Mouse (Mus musculus) C2C12 (cell line): ENCODE measurements around the gene Scyl1. TPM values are rescaled to one million over a fixed set of nuclear protein-coding genes. Genes with fewer than 3 reads are reported as not detected.

Experiments used
- H3K27me3 ChIP-seq: one replicate; pipeline ENCODE4 v1.6.1; 2011; ENCODE audit not compliant: control insufficient read depth, insufficient read depth, insufficient read length
- H3K36me3 ChIP-seq: one replicate; pipeline ENCODE4 v1.6.1; 2011; ENCODE audit not compliant: control insufficient read depth, insufficient read depth
- H3K4me3 ChIP-seq: one replicate; pipeline ENCODE4 v1.5.1; 2011; ENCODE audit warnings: mild to moderate bottlenecking, control low read depth; ENCODE audit not compliant: poor library complexity, insufficient read depth, severe bottlenecking
- H3K79me2 ChIP-seq: one replicate; pipeline ENCODE4 v1.6.1; 2011; ENCODE audit not compliant: control insufficient read depth, insufficient read depth
- H3K79me3 ChIP-seq: one replicate; pipeline ENCODE4 v1.6.1; 2011; ENCODE audit warnings: low read depth, control low read depth
- H3ac ChIP-seq: one replicate; pipeline ENCODE3; 2011; ENCODE audit warnings: low read depth; ENCODE audit not compliant: control insufficient read depth, insufficient read length
- CEBPB ChIP-seq: IDR thresholded peaks from one replicate; pipeline ENCODE4 v1.6.1; 2011; ENCODE audit warnings: low read depth, mild to moderate bottlenecking, control low read depth, moderate library complexity
- CTCF ChIP-seq: IDR thresholded peaks from one replicate; pipeline ENCODE4 v1.5.1; 2011; ENCODE audit not compliant: control insufficient read depth, insufficient read depth, insufficient read length
- FOSL1 ChIP-seq: IDR thresholded peaks from one replicate; pipeline ENCODE4 v1.8.0; 2011; ENCODE audit warnings: mild to moderate bottlenecking, low read length; ENCODE audit not compliant: poor library complexity, insufficient read depth, severe bottlenecking
- MAX ChIP-seq: IDR thresholded peaks from one replicate; pipeline ENCODE4 v1.6.1; 2011; ENCODE audit warnings: mild to moderate bottlenecking, control low read depth
- MYOD1 ChIP-seq: IDR thresholded peaks from one replicate; pipeline ENCODE4 v1.6.1; 2011; ENCODE audit warnings: low read depth; ENCODE audit not compliant: control insufficient read depth, insufficient read length
- MYOG ChIP-seq: IDR thresholded peaks from one replicate; pipeline ENCODE4 v1.6.1; 2011; ENCODE audit not compliant: control insufficient read depth, insufficient read length; ENCODE audit errors: extremely low read depth
- USF1 ChIP-seq: IDR thresholded peaks from one replicate; pipeline ENCODE4 v1.6.1; 2011; ENCODE audit warnings: low read depth, mild to moderate bottlenecking, control low read depth, moderate library complexity
- long read RNA-seq, 2 experiments: library from polyadenylated mRNA; unstranded; transcript quantifications; one replicate each; pipeline ENCODE4 v2.0.0; 2019 to 2020
- polyA plus RNA-seq: library from polyadenylated mRNA; unstranded; fragments of >200 nt; fragmentation: generic; extraction: Trizol; gene quantifications from one replicate; pipeline ENCODE4 v1.2.1, GENCODE M21; 2012; ENCODE audit warnings: missing spikeins

Gene Scyl1
- 69.6 TPM for polyA plus RNA-seq
- long read RNA-seq, experiment 1, transcript Scyl1-201 (17 exons, 2,586 nt): minor isoform, 6 of 63 reads
- long read RNA-seq, experiment 1, transcript Scyl1-210 (17 exons, 2,731 nt): major isoform, 32 of 63 reads
- long read RNA-seq, experiment 1, partial matches to known transcripts: 13 of 63 reads
- long read RNA-seq, experiment 1, other reads (novel, unspliced or antisense): 8 of 63 reads
- long read RNA-seq, experiment 2, transcript Scyl1-210 (17 exons, 2,731 nt): major isoform, 567 of 760 reads
- long read RNA-seq, experiment 2, transcript Scyl1-203 (16 exons, 2,719 nt): minor isoform, 22 of 760 reads
- long read RNA-seq, experiment 2, transcript Scyl1-209 (17 exons, 2,395 nt): minor isoform, 43 of 760 reads
- long read RNA-seq, experiment 2, transcript Scyl1-201 (17 exons, 2,586 nt): minor isoform, 24 of 760 reads
- long read RNA-seq, experiment 2, partial matches to known transcripts: 29 of 760 reads
- long read RNA-seq, experiment 2, other reads (novel, unspliced or antisense): 75 of 760 reads

- Histone ChIP-seq H3ac (peak within 1 kb of the TSS; percentile 62), H3K79me3 (peaks cover 29% of the 10 kb centered on the region)
Observed at GRCm38 (mm10) chr19:5770925-5771860, at the start of gene Scyl1. TSS of gene Scyl1 (minus strand) at chr19:5771419.

GRCm38 (mm10) chr19:5819549-5819948 is 48.3 kb upstream of the Scyl1 start:
- TF ChIP-seq CEBPB (no peak), MYOG (no peak), FOSL1 (no peak), MAX (no peak)
- no peak overlapping the region for H3ac ChIP-seq
- H3K79me3 ChIP-seq: peaks cover 1% of the 10 kb centered on the region
- peaks cover 5% of the 10 kb centered on the region for H3K79me2 ChIP-seq
- no peak overlapping the region for H3K4me3 ChIP-seq
- peaks cover 32% of the 10 kb centered on the region for H3K36me3 ChIP-seq
- H3K27me3 ChIP-seq: no peaks in the 10 kb centered on the region

More at GRCm38 (mm10) chr19:5770925-5771860, at the start of gene Scyl1:
- Histone ChIP-seq H3K27me3 (no peaks in the 10 kb centered on the region), H3K36me3 (peaks cover 34% of the 10 kb centered on the region), H3K4me3 (peak within 1 kb of the TSS; percentile 74), H3K79me2 (peaks cover 42% of the 10 kb centered on the region)
- TF ChIP-seq USF1 (peak; percentile 89), MYOD1 (no peak)

GRCm38 (mm10) chr19:5818590-5818977 is 47.4 kb upstream of the Scyl1 start:
- Histone ChIP-seq H3K79me2 (peaks cover 3% of the 10 kb centered on the region), H3ac (no peak overlapping the region), H3K27me3 (no peaks in the 10 kb centered on the region), H3K4me3 (no peak overlapping the region), H3K36me3 (peaks cover 22% of the 10 kb centered on the region), H3K79me3 (no peaks in the 10 kb centered on the region)
- TF ChIP-seq FOSL1: no peak
- no peak for TF ChIP-seq MYOG
- no peak for TF ChIP-seq MAX
- no peak for TF ChIP-seq USF1
- TF ChIP-seq MYOD1: no peak
- TF ChIP-seq CTCF: no peak
- no peak for TF ChIP-seq CEBPB

DNA sequence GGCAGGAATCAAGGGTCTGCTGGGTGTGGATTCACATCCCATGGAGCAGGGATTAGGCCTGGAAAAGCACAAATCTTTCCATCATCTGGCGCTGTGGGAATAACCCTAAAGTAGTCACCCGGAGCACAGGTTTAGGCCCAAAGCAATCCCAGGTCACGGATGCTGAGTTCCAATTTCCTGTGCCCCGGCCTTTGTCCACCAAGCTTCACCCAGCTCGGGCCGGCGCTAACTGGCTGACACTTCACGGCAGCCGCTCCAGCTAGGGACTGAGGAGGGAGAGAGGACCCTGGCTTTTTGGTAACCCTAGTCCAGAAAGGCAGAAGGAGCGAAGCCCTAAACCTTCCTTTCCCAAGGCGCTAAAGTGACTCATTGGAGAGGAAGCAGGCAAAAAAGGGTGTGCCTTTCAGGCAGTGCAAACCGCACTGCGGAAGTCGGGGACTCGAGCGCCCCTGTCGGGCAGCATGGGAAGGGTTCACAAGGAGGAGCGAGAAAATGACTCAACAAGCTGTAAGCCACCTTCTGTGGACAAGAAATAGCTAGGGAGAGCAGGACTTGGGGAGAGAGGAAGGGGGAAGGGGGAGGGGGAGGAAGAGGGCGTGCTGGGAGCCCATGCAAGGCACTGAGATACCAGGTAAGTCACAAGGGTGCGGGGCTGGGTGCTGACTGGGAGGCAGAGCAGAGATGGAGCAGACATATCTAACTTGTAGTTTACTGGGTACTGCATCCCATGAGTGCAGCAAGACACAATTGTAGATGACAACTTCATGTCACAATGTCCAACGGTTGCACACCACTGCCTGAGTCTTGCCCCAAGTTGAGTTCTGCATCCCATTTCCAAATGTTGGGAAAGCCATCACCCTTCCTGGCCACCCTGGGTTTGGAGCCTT is 46.7 kb upstream of the Scyl1 start:
- no peak overlapping the region for H3K4me3 ChIP-seq
- H3ac ChIP-seq: peak overlapping the region; percentile 77
- peak; percentile 42 for TF ChIP-seq FOSL1
- TF ChIP-seq CEBPB: no peak
- no peak for TF ChIP-seq MYOG
- TF ChIP-seq USF1: no peak
- TF ChIP-seq MYOD1: no peak
- peak; percentile 43 for TF ChIP-seq CTCF
- TF ChIP-seq MAX: peak; percentile 88
- H3K36me3 ChIP-seq: peaks cover 16% of the 10 kb centered on the region
- H3K27me3 ChIP-seq: no peaks in the 10 kb centered on the region
- peaks cover 9% of the 10 kb centered on the region for H3K79me2 ChIP-seq
- no peaks in the 10 kb centered on the region for H3K79me3 ChIP-seq

- Histone ChIP-seq H3ac (no peak overlapping the region), H3K27me3 (no peaks in the 10 kb centered on the region), H3K4me3 (no peak overlapping the region), H3K36me3 (peaks cover 5% of the 10 kb centered on the region), H3K79me2 (peaks cover 17% of the 10 kb centered on the region), H3K79me3 (no peaks in the 10 kb centered on the region)
- TF ChIP-seq MYOG: no peak
- no peak for TF ChIP-seq FOSL1
- TF ChIP-seq MYOD1: no peak
- no peak for TF ChIP-seq CEBPB
- TF ChIP-seq USF1: no peak
- no peak for TF ChIP-seq MAX
- TF ChIP-seq CTCF: no peak
Observed at GRCm38 (mm10) chr19:5815928-5816327, 44.7 kb upstream of the Scyl1 start.
